Mouse (Mus musculus) adipocyte (in vitro differentiated cells): ENCODE data around the gene Slc6a5.

Experiments
- DNase-seq: peaks from one replicate; pipeline ENCODE4 v3.0.0-alpha.2; 2016; ENCODE audit warnings: low spot score

Gene Slc6a5

GRCm38 (mm10) chr7:49981511-49982227 lies 71.7 kb downstream of the Slc6a5 start:
- no peak for DNase-seq

- no peak for DNase-seq
Measured at GRCm38 (mm10) chr7:49984698-49985097, 74.8 kb downstream of the Slc6a5 start.

GRCm38 (mm10) chr7:49985947-49986346 lies 76.0 kb downstream of the Slc6a5 start:
- DNase-seq, result no peak

GRCm38 (mm10) chr7:49999321-49999720 lies 89.4 kb downstream of the Slc6a5 start:
- no peak for DNase-seq

- no peak for DNase-seq
Measured at GRCm38 (mm10) chr7:50005268-50005667, 95.3 kb downstream of the Slc6a5 start.
